Mouse (Mus musculus): ENCODE results near the gene Nop58. TPM values are rescaled to one million over a fixed set of nuclear protein-coding genes. Genes with fewer than 3 reads are reported as not detected.

Gene Nop58
- 125 and 165 TPM in 2 replicates for polyA plus RNA-seq (2015; fragmentation: Nextera tagmentation; extraction: Ambion mirVana)

DNA sequence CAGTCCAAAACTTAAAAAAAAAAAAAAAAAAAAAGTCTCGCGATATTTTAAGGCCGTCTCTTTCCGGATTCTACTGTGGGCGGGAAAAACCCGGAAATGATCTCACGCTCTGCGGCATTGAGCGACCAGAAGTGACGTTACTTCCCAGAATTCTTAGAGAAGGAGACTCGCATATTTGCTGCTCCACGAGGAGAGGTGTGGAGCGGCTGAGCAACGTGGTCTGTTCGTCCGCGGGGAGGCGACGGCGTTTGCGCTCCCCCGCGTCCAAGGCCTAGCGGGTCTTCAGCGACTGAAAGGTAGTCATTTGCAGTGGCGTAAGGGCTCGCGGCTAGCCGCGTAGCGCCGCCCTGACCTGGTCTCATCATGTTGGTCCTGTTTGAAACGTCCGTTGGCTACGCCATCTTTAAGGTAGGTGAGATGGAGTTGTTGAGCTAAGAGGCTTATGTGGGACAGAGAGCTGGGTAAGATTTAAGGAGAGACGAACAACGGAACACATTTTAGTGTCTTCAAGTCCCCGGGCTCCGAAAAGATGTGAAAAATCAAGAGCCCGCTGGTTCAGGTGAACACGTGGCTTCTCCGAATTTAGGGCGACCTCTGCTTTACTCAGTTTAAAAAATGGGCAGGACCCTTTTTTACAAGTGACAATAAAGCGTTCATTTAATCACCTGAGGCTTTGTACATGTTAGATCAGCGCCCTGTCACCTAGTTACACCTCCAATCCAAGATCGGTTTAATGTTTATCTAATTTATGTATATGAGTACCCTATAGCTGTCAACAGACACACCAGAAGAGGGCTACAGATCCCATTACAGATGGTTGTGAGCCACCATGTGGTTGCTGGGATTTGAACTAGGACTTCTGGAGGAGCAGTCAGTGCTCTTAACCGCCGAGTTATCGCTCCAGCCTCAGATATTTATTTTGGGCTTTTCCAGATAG, at the start of gene Nop58:
Gene Nop58, plus strand, starts transcription at position 153 of the 937 bp plus-strand sequence.

DNA sequence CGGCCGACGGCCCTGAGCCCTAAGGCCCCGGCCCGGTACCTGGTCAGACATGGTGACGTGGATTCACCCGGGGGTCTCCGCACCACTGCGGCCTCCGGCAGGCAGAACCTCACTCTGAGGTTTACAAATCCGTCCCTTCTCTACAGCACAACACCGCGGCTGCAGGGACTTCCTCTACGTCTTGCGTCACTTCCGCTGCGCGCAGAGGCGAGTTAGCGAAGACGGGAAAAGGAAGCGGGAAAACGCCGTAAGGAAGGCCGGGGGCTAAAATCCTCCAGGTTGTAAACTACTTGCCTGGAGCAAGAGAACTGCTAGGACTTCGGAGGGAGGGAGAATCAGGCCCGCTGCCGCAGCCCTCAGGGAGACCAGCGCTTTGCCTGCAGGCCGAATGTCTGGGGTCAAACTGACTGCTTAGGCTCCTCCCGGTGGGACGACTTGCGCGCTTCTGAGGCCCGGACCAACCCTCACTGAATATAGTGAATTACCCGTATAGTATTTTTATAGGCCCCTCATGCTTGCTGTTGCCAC, 14.1 kb upstream of the Nop58 start, which contains the start of gene Sumo1:
Gene Sumo1, minus strand, starts transcription at position 194 of the 528 bp plus-strand sequence.

DNA sequence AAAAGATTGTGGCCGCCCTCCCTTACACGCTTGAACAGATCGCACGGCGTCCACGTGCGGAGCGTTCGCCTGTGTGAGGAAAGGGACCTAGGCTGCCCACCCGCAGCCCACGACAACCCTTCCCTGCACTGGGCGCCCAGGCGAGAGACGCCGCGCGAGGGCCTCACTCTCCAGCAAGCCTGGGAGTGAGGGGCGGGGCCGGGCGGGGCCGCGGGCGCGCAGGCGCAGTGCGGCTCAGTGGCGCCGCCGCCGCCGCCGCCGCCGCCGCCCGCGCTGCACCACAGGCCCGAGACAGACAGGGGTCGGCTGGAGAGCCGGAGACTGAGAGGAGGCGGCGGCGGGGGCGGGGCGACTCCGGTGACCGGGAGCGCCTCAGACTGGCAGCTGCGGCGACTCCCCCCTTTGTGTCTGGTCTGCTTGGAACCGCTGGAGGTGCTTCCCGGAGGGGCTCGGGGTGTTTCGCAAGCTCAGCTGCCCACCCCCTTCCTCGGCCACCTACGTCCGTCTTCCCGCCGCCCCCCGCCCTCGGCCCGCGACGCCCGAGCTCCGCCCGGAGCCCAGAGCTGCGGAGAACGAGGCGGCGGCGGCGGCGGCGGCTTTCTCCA, 78.5 kb downstream of the Nop58 start, which contains the start of gene Bmpr2:
Gene Bmpr2, plus strand, starts transcription at position 237 of the 605 bp plus-strand sequence.

Other genes with a start within 250 kb of the Nop58 start
- gene Fzd7, start 202.5 kb upstream of the Nop58 start, polyA plus RNA-seq (2015; fragmentation: Nextera tagmentation; extraction: Ambion mirVana): 7.2 and 8.0 TPM in 2 replicates
- gene Gm973, start 168.7 kb upstream of the Nop58 start, polyA plus RNA-seq (2015; fragmentation: Nextera tagmentation; extraction: Ambion mirVana): 1.7 and 2.5 TPM in 2 replicates
- gene Sumo1, start 14.1 kb upstream of the Nop58 start, polyA plus RNA-seq (2015; fragmentation: Nextera tagmentation; extraction: Ambion mirVana): 208 and 235 TPM in 2 replicates
- gene Bmpr2, start 78.4 kb downstream of the Nop58 start, polyA plus RNA-seq (2015; fragmentation: Nextera tagmentation; extraction: Ambion mirVana): 6.4 and 7.4 TPM in 2 replicates
- 3.7 and 3.9 TPM in 2 replicates for gene Fam117b, start 228.0 kb downstream of the Nop58 start, polyA plus RNA-seq (2015; fragmentation: Nextera tagmentation; extraction: Ambion mirVana)